ENCODE assay signal across 12 mouse cellular contexts in genomic region chr12:67426801-67427200, GRCm38 (mm10).
"Had no signal": no experiment of that assay in that cellular context is flagged by ENCODE, and none has a peak within 500 bp of the region (broad histone marks: within the 10 kb centered on the region; RNA-seq: fewer than 3 reads in every experiment).

No protein-coding gene starts in this region.

- DNase-seq: liver, embryonic 13.5 days; liver, postnatal 0 days; lung, adult 2 months; lung, postnatal 14 days; lung, postnatal 36 days; right cerebral cortex, adult 18-20 months; right cerebral cortex, postnatal 25 days; right cerebral cortex, postnatal 4 days; spleen, adult 18-20 months; thymus, adult 18-20 months; thymus, postnatal 14 days; thymus, postnatal 36 days had no signal
